Mouse (Mus musculus) limb, embryonic 11.5 days (tissue): ENCODE data around the gene Tnni2. TPM values are rescaled to one million over a fixed set of nuclear protein-coding genes. Genes with fewer than 3 reads are reported as not detected.

ENCODE experiments used
- ATAC-seq: fragments of 200-750 bp; cut with Nextera tagmentation; 2 replicates; pipeline ENCODE4 v1.8.0; 2017; ENCODE audit warnings: low read depth; ENCODE audit not compliant: insufficient number of reproducible peaks, low FRiP score, low TSS enrichment
- DNase-seq: peaks from one replicate; pipeline ENCODE4 v3.0.0-alpha.2; 2015; ENCODE audit warnings: low spot score
- H3K27ac ChIP-seq: fragments of 300-500 bp; sonication (generic); replicated peaks from 2 replicates; pipeline ENCODE4 v1.5.1; 2014; ENCODE audit warnings: low read depth, mild to moderate bottlenecking, low read length
- H3K27me3 ChIP-seq: fragments of 300-500 bp; sonication (generic); 2 replicates; pipeline ENCODE4 v1.6.1; 2014; ENCODE audit warnings: mild to moderate bottlenecking, low read length, mixed read lengths; ENCODE audit not compliant: control insufficient read depth, insufficient read depth
- H3K36me3 ChIP-seq: fragments of 300-500 bp; sonication (generic); 2 replicates; pipeline ENCODE4 v1.6.1; 2014; ENCODE audit warnings: mild to moderate bottlenecking, low read length, moderate library complexity, mixed read lengths; ENCODE audit not compliant: control insufficient read depth, insufficient read depth
- H3K4me1 ChIP-seq: fragments of 300-500 bp; sonication (generic); 2 replicates; pipeline ENCODE4 v1.6.1; 2014; ENCODE audit warnings: low read length, mixed read lengths; ENCODE audit not compliant: control insufficient read depth, insufficient read depth
- H3K4me2 ChIP-seq: fragments of 300-500 bp; sonication (generic); 2 replicates; pipeline ENCODE4 v1.6.1; 2014; ENCODE audit warnings: low read depth, mild to moderate bottlenecking, moderate library complexity; ENCODE audit not compliant: severe bottlenecking
- H3K4me3 ChIP-seq: fragments of 300-500 bp; sonication (generic); 2 replicates; pipeline ENCODE4 v1.5.1; 2014; ENCODE audit warnings: low read depth, low read length
- H3K9ac ChIP-seq: fragments of 300-500 bp; sonication (generic); 2 replicates; pipeline ENCODE4 v1.6.1; 2014; ENCODE audit warnings: mild to moderate bottlenecking, low read length
- H3K9me3 ChIP-seq: fragments of 300-500 bp; sonication (generic); 2 replicates; pipeline ENCODE4 v1.6.1; 2016; ENCODE audit warnings: low read length; ENCODE audit not compliant: control insufficient read depth
- WGBS: fragments of 180-500 bp; shearing (Covaris S2); extraction: QIAGEN DNeasy Blood & Tissue Kit; methylation state at CpG from one replicate; pipeline ENCODE4 v1.1.7; 2014; 5-methylcytosine and 5-hydroxymethylcytosine counted together
- polyA plus RNA-seq: library from polyadenylated mRNA; unstranded; fragments of >200 nt; fragmentation: Nextera tagmentation; extraction: Ambion mirVana; gene quantifications from 2 replicates; pipeline ENCODE4 v1.2.1, GENCODE M21; 2014

The Tnni2 gene
- polyA plus RNA-seq, 1 experiment from 2014 or later: 7.0 TPM

DNA sequence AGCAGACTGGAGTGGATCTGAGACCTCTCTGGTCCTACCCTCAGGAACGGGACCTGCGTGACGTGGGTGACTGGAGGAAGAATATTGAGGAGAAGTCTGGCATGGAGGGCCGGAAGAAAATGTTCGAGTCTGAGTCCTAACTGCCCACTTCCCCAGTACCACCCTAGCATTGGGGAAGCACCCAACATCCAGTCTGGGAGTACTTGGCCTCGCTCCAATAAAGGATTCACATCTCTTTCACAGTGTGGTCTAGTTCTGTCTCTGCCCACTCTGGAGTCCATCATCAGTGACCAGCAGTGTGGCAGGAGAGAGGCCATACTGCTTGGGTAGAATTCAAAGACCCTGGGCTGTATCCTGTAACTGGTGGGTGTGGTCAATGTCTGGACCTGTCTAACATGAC is 2.6 kb downstream of the Tnni2 start:
- Histone ChIP-seq H3K4me1 (peaks cover 18% of the 10 kb centered on the region), H3K27me3 (no peaks in the 10 kb centered on the region), H3K4me2 (no peak overlapping the region), H3K9me3 (no peaks in the 10 kb centered on the region), H3K9ac (no peak overlapping the region), H3K4me3 (no peak overlapping the region), H3K27ac (no peak overlapping the region), H3K36me3 (no peaks in the 10 kb centered on the region)
- DNase-seq (no peak), ATAC-seq (no peak)
- WGBS: 95% methylated on average over 6 of the region's 6 CpGs

DNA sequence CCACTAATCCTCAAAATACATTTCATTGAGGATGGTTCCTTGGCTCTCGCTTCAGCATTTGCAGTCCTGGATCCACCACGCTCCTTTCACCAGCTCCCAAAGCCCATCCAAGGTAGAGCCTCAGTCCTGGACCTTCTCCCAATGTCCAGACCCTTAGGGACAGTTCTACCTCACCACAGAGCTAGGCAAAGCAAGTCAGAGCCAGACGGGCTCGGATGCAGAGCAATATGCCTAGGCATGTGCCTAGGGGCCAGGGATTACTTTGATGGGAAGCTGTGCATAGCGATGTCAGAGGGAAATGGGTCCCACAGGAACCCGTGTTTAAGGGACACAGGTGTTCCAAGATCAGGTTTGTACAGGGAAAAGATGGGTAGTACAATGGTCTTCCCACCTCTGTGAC is 3.7 kb downstream of the Tnni2 start:
- H3K4me3 ChIP-seq: no peak overlapping the region
- H3K27ac ChIP-seq: no peak overlapping the region
- H3K36me3 ChIP-seq: no peaks in the 10 kb centered on the region
- DNase-seq (no peak), ATAC-seq (no peak)
- H3K9ac ChIP-seq: no peak overlapping the region
- no peaks in the 10 kb centered on the region for H3K9me3 ChIP-seq
- WGBS: 92% methylated on average over 6 of the region's 6 CpGs
- peaks cover 18% of the 10 kb centered on the region for H3K4me1 ChIP-seq
- H3K4me2 ChIP-seq: no peak overlapping the region
- H3K27me3 ChIP-seq: no peaks in the 10 kb centered on the region

DNA sequence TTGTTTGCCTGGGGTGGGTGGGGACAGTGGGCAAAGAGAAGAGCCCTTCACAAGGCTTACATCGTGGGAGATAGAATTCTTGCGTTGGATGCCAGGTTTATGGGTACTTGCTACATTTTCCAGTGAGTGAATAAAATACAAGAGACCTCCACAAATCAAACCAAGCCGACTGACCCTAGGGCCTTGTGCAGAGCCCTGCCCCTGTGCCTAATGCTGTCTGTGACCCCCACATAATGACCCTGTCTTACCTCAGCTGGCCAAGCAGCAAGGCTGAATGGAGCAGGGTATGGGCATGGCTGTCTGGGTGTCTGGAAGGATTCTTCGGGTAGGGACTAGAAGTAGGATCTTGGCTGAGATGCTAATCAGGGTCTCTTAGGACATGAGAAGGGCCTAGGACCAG is 4.7 kb downstream of the Tnni2 start:
- peaks cover 13% of the 10 kb centered on the region for H3K4me1 ChIP-seq
- DNase-seq: no peak

GRCm38 (mm10) chr7:142449038-142449617 is 7.5 kb downstream of the Tnni2 start:
- ATAC-seq (no peak), DNase-seq (no peak)
- H3K4me1 ChIP-seq: no peaks in the 10 kb centered on the region
- no peak overlapping the region for H3K4me3 ChIP-seq
- H3K27me3 ChIP-seq: no peaks in the 10 kb centered on the region
- no peaks in the 10 kb centered on the region for H3K9me3 ChIP-seq
- no peak overlapping the region for H3K4me2 ChIP-seq
- no peak overlapping the region for H3K27ac ChIP-seq
- H3K9ac ChIP-seq: no peak overlapping the region
- H3K36me3 ChIP-seq: no peaks in the 10 kb centered on the region
- 74% methylated on average over 6 of the region's 6 CpGs for WGBS

More for the DNA sequence above, 4.7 kb downstream of the Tnni2 start:
- H3K9ac ChIP-seq: no peak overlapping the region
- H3K36me3 ChIP-seq: no peaks in the 10 kb centered on the region
- H3K27ac ChIP-seq: no peak overlapping the region
- 89% methylated on average over 4 of the region's 4 CpGs for WGBS
- no peak overlapping the region for H3K4me2 ChIP-seq
- no peaks in the 10 kb centered on the region for H3K27me3 ChIP-seq
- no peak overlapping the region for H3K4me3 ChIP-seq
- H3K9me3 ChIP-seq: no peaks in the 10 kb centered on the region
- no peak for ATAC-seq

- Histone ChIP-seq H3K9me3 (no peaks in the 10 kb centered on the region), H3K27me3 (no peaks in the 10 kb centered on the region), H3K27ac (no peak overlapping the region), H3K9ac (no peak overlapping the region), H3K36me3 (no peaks in the 10 kb centered on the region), H3K4me3 (no peak overlapping the region), H3K4me1 (peaks cover 8% of the 10 kb centered on the region), H3K4me2 (no peak overlapping the region)
- WGBS: 56% methylated on average over 1 of the region's 1 CpGs
- DNase-seq (no peak), ATAC-seq (no peak)
Measured at GRCm38 (mm10) chr7:142454706-142455105, 13.1 kb downstream of the Tnni2 start.

DNA sequence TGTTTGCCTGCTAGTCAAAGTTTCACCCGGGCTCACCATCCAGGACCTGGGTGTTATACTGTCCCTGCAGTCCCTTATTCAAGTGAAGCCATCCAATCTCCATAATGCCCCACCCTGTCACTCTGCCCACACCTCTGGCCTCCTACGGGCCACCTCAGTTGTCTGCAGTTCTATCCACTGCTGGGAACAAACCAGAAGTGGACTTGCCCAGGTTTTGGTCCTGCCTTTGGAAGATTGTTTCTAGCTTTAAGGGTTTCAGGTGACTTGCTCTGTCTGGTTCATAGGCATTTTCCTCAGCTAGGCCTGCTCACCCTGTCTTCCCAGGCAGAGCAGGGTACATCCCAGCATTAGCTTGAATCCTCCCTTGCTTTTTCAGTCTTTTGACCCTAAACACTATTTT is 13.6 kb downstream of the Tnni2 start:
- ATAC-seq (no peak), DNase-seq (no peak)
- no peaks in the 10 kb centered on the region for H3K27me3 ChIP-seq
- H3K9ac ChIP-seq: no peak overlapping the region
- H3K36me3 ChIP-seq: no peaks in the 10 kb centered on the region
- no peak overlapping the region for H3K4me2 ChIP-seq
- H3K9me3 ChIP-seq: no peaks in the 10 kb centered on the region
- peaks cover 8% of the 10 kb centered on the region for H3K4me1 ChIP-seq
- 52% methylated on average over 2 of the region's 2 CpGs for WGBS
- no peak overlapping the region for H3K4me3 ChIP-seq
- no peak overlapping the region for H3K27ac ChIP-seq

DNA sequence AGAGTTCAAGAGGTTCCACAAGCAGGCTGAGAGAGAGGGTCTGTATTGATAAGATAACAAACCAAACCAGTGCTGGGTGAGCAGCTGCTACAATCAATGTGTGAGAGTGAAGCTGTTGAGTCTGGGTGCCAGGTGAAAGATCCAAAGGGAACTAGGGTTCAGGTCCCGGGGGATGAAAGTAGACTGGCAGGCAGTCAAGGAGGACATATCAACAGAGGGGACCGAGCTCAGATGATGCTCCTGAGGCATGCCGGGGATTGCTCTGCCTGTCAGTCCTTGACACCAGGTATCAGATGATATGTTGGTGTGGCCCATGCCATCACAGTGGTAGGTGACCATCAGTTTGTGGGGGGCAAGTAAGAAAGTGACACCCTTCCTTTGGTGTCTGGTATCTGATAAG is 15.2 kb downstream of the Tnni2 start:
- DNase-seq: no peak
- H3K4me2 ChIP-seq: no peak overlapping the region
- ATAC-seq: no peak
- H3K27ac ChIP-seq: no peak overlapping the region
- no peaks in the 10 kb centered on the region for H3K27me3 ChIP-seq
- no peaks in the 10 kb centered on the region for H3K9me3 ChIP-seq
- H3K4me3 ChIP-seq: no peak overlapping the region
- H3K4me1 ChIP-seq: peaks cover 8% of the 10 kb centered on the region
- no peaks in the 10 kb centered on the region for H3K36me3 ChIP-seq
- 81% methylated on average over 3 of the region's 3 CpGs for WGBS
- H3K9ac ChIP-seq: no peak overlapping the region

GRCm38 (mm10) chr7:142457227-142457811 is 15.7 kb downstream of the Tnni2 start:
- no peak overlapping the region for H3K9ac ChIP-seq
- no peaks in the 10 kb centered on the region for H3K9me3 ChIP-seq
- DNase-seq (peak; percentile 51), ATAC-seq (no peak; the same call in 1 of the 2 replicates)
- peak overlapping the region; percentile 63 for H3K27ac ChIP-seq
- no peak overlapping the region for H3K4me3 ChIP-seq
- no peak overlapping the region for H3K4me2 ChIP-seq
- no peaks in the 10 kb centered on the region for H3K27me3 ChIP-seq
- peaks cover 8% of the 10 kb centered on the region for H3K4me1 ChIP-seq
- 23% methylated on average over 3 of the region's 3 CpGs for WGBS
- H3K36me3 ChIP-seq: no peaks in the 10 kb centered on the region

- Histone ChIP-seq H3K9me3 (no peaks in the 10 kb centered on the region), H3K27ac (peak overlapping the region; percentile 63), H3K4me3 (no peak overlapping the region), H3K27me3 (no peaks in the 10 kb centered on the region), H3K4me2 (no peak overlapping the region), H3K4me1 (peaks cover 8% of the 10 kb centered on the region), H3K36me3 (no peaks in the 10 kb centered on the region), H3K9ac (no peak overlapping the region)
- 11% methylated on average over 2 of the region's 2 CpGs for WGBS
- ATAC-seq (peak; percentile 65; the same call in 1 of the 2 replicates), DNase-seq (peak; percentile 49)
Measured at GRCm38 (mm10) chr7:142458026-142458425, 16.4 kb downstream of the Tnni2 start.
